Mouse (Mus musculus): ENCODE measurements around the gene Pgm2l1. TPM values are rescaled to one million over a fixed set of nuclear protein-coding genes. Genes with fewer than 3 reads are reported as not detected.

The Pgm2l1 gene
- polyA plus RNA-seq, 2 experiments: 3.2 to 5.1 TPM

DNA sequence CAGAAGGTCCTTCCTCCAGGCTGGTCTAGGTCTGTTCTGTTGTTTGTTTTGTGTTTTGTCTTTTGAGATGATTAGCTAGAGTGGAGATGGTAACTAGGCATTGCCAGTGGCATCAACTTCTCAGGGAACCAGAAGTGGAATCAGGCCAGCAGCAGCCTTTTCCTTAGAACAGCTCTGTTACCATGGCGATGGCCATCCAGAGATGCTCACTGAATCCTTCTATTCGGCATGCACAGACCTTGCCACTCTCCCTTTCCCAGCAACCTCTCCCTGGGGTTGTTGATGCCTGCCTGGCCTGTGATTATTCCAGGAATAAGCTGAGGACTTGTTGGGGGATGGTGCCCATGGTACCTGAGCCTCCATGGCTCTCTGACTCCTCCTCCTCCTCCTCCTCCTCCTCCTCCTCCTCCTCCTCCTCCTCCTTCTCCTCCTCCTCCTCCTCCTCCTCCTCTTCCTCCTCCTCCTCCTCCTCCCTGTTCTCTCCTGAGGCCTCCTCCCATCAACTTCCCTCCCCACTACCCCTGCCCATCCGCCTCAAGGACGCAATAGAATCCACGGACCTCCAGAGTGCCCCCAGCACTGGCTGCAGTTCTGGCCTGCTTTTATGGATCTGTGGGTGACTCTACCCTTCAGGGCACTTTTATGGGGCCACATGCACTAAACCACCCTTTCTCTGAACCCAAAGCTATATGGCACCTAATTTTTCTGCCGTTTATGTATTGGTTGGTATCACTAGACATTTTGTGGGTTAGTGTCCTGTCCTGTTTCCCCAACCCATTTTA lies 80.9 kb downstream of the Pgm2l1 start:
- Histone ChIP-seq H3K27me3 (ENCODE audit: control insufficient read depth, insufficient read depth, low read length) (no peaks in the 10 kb centered on the region), H3K4me2 (replicated peaks; ENCODE audit: low read depth, low read length, severe bottlenecking) (no peak overlapping the region), H3K4me1 (ENCODE audit: control insufficient read depth, insufficient read depth, low read length) (peaks cover 15% of the 10 kb centered on the region), H3K4me3 (replicated peaks; ENCODE audit: low read length) (no peak overlapping the region), H3K36me3 (ENCODE audit: control insufficient read depth, insufficient read depth, low read length) (no peaks in the 10 kb centered on the region), H3K27ac (replicated peaks; ENCODE audit: low read depth, low read length) (no peak overlapping the region), H3K9me3 (ENCODE audit: control insufficient read depth, low read length) (no peaks in the 10 kb centered on the region), H3K9ac (ENCODE audit: low read depth, low read length, severe bottlenecking) (no peak overlapping the region)
- DNase-seq (ENCODE audit: low spot score) (no peak), ATAC-seq (ENCODE audit: low FRiP score, low read depth) (no peak)
- 73% methylated on average over 6 of the region's 6 CpGs for WGBS
- no peak for TF ChIP-seq POLR2A (IDR thresholded peaks at IDR 0.05; ENCODE audit: borderline replicate concordance, extremely low read depth, insufficient read depth, insufficient read length)

DNA sequence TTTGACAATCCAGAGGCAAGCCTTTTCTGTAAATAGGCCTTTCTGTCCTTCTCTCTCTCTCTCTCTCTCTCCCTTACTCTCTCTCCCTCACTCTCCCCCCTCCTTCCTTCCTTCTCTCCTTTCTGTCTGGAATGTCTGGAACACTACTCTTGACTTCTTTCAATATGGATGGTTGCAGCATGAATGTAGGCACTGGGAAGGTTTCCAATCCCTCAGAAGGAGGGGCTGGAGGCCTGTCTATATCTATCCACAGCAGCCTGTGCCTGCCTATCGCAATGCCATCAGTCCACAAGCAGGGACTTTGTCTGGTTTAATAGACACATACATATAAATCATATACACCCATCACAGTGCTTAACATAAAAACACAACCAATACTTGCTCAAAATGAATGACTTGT lies 82.0 kb downstream of the Pgm2l1 start:
- Histone ChIP-seq H3K4me3 (replicated peaks; ENCODE audit: low read length) (no peak overlapping the region), H3K9ac (ENCODE audit: low read depth, low read length, severe bottlenecking) (no peak overlapping the region), H3K4me1 (ENCODE audit: control insufficient read depth, insufficient read depth, low read length) (peaks cover 15% of the 10 kb centered on the region), H3K9me3 (ENCODE audit: control insufficient read depth, low read length) (no peaks in the 10 kb centered on the region), H3K27ac (replicated peaks; ENCODE audit: low read depth, low read length) (0 out of 2 replicates have a peak overlapping the region, but pooled peaks have one; percentile 33), H3K36me3 (ENCODE audit: control insufficient read depth, insufficient read depth, low read length) (peaks cover 4% of the 10 kb centered on the region; the same call in 1 of the 2 replicates), H3K27me3 (ENCODE audit: control insufficient read depth, insufficient read depth, low read length) (no peaks in the 10 kb centered on the region), H3K4me2 (replicated peaks; ENCODE audit: low read depth, low read length, severe bottlenecking) (no peak overlapping the region)
- no peak for DNase-seq (ENCODE audit: low spot score)
- TF ChIP-seq POLR2A (IDR thresholded peaks at IDR 0.05; ENCODE audit: borderline replicate concordance, extremely low read depth, insufficient read depth, insufficient read length): no peak
- WGBS: 56% methylated on average over 1 of the region's 1 CpGs
- ATAC-seq (ENCODE audit: low FRiP score, low read depth): no peak

DNA sequence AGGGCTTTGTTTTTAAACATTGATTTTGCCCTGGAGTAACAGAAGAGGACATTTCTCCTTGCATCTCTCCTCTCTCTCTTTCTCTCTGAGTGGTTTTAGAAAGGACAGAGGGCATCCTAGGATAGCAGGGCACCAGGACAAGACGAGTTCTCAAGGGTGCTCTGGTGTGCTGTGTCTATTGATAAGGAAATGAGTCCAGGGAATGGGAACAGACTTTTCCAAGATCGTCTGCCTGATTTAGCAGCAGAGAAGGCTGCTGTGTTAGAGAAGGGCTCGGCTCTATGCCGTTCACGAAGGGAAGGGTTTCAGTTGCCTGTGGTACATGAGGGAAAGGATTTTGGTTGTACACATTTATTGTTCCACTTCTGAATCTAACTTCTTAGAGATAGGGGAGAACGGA lies 82.5 kb downstream of the Pgm2l1 start:
- ATAC-seq (ENCODE audit: low FRiP score, low read depth) (no peak), DNase-seq (ENCODE audit: low spot score) (no peak)
- Histone ChIP-seq H3K4me2 (replicated peaks; ENCODE audit: low read depth, low read length, severe bottlenecking) (no peak overlapping the region), H3K9me3 (ENCODE audit: control insufficient read depth, low read length) (no peaks in the 10 kb centered on the region), H3K27me3 (ENCODE audit: control insufficient read depth, insufficient read depth, low read length) (no peaks in the 10 kb centered on the region), H3K4me3 (replicated peaks; ENCODE audit: low read length) (no peak overlapping the region), H3K27ac (replicated peaks; ENCODE audit: low read depth, low read length) (no peak overlapping the region), H3K4me1 (ENCODE audit: control insufficient read depth, insufficient read depth, low read length) (peaks cover 15% of the 10 kb centered on the region), H3K9ac (ENCODE audit: low read depth, low read length, severe bottlenecking) (no peak overlapping the region), H3K36me3 (ENCODE audit: control insufficient read depth, insufficient read depth, low read length) (peaks cover 8% of the 10 kb centered on the region; the same call in 1 of the 2 replicates)
- TF ChIP-seq POLR2A (IDR thresholded peaks at IDR 0.05; ENCODE audit: borderline replicate concordance, extremely low read depth, insufficient read depth, insufficient read length): no peak
- 54% methylated on average over 6 of the region's 6 CpGs for WGBS

DNA sequence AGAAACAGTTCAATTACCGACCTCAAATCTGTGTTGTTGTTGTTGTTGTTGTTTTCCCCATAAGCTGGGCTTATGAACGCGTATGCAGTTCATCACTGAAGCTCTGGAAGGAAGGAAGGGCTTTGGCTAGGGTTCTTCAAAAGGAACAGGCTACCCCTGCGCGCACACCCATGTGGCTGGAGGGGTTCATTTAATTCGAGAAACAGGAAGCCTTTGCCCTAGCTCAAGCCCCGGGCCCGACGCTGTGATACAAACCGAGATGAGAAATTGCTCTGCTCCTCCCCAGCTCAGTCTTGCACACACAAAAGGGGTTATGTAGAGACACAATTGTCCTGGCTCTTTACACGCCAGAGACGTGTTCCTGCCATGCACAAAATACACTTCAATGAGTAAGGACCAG lies 83.1 kb downstream of the Pgm2l1 start:
- no peak for ATAC-seq (ENCODE audit: low FRiP score, low read depth)

DNA sequence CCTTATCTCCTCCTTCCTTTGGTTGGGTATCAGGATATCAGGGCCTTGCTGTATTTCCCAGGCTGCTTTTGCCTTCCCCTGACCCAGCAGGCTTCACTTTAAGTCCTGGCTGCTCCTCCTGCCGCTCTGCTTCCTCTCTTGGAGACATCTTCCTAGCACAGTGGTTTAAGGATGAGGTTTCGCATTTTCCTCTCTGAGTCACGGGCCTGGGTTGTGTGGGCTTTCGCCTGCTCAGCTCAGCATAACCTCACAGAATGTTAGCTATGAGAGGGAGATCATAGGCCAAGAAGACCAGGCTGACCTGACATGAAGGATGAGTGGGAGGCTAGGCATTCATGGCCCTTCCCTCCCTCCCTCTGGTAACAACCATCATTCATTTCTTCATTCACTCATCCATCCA lies 85.5 kb downstream of the Pgm2l1 start:
- H3K27ac ChIP-seq (replicated peaks; ENCODE audit: low read depth, low read length): no peak overlapping the region
- WGBS: 88% methylated on average over 4 of the region's 4 CpGs
- no peak overlapping the region for H3K4me2 ChIP-seq (replicated peaks; ENCODE audit: low read depth, low read length, severe bottlenecking)
- peaks cover 28% of the 10 kb centered on the region for H3K36me3 ChIP-seq (ENCODE audit: control insufficient read depth, insufficient read depth, low read length)
- H3K4me1 ChIP-seq (ENCODE audit: control insufficient read depth, insufficient read depth, low read length): peaks cover 15% of the 10 kb centered on the region
- ATAC-seq (ENCODE audit: low FRiP score, low read depth) (no peak), DNase-seq (ENCODE audit: low spot score) (no peak)
- no peaks in the 10 kb centered on the region for H3K9me3 ChIP-seq (ENCODE audit: control insufficient read depth, low read length)
- H3K9ac ChIP-seq (ENCODE audit: low read depth, low read length, severe bottlenecking): no peak overlapping the region
- H3K27me3 ChIP-seq (ENCODE audit: control insufficient read depth, insufficient read depth, low read length): no peaks in the 10 kb centered on the region
- no peak overlapping the region for H3K4me3 ChIP-seq (replicated peaks; ENCODE audit: low read length)
- TF ChIP-seq POLR2A (IDR thresholded peaks at IDR 0.05; ENCODE audit: borderline replicate concordance, extremely low read depth, insufficient read depth, insufficient read length): no peak

More for the DNA sequence above, 83.1 kb downstream of the Pgm2l1 start:
- no peak for DNase-seq (ENCODE audit: low spot score)
- no peak for TF ChIP-seq POLR2A (IDR thresholded peaks at IDR 0.05; ENCODE audit: borderline replicate concordance, extremely low read depth, insufficient read depth, insufficient read length)
- Histone ChIP-seq H3K9me3 (ENCODE audit: control insufficient read depth, low read length) (no peaks in the 10 kb centered on the region), H3K27me3 (ENCODE audit: control insufficient read depth, insufficient read depth, low read length) (no peaks in the 10 kb centered on the region), H3K27ac (replicated peaks; ENCODE audit: low read depth, low read length) (no peak overlapping the region; the same call in 1 of the 2 replicates), H3K4me2 (replicated peaks; ENCODE audit: low read depth, low read length, severe bottlenecking) (no peak overlapping the region), H3K36me3 (ENCODE audit: control insufficient read depth, insufficient read depth, low read length) (peaks cover 13% of the 10 kb centered on the region; the same call in 1 of the 2 replicates), H3K4me1 (ENCODE audit: control insufficient read depth, insufficient read depth, low read length) (peaks cover 15% of the 10 kb centered on the region), H3K4me3 (replicated peaks; ENCODE audit: low read length) (no peak overlapping the region), H3K9ac (ENCODE audit: low read depth, low read length, severe bottlenecking) (no peak overlapping the region)
- WGBS: 76% methylated on average over 12 of the region's 12 CpGs
